Mouse (Mus musculus): ENCODE measurements at regions not wholly inside any gene's neighbourhood (a gene's known extent, or its start where the extent isn't known, plus 50 kb on each side); places are given as distances from the start of the nearest gene placed in this dataset.

- DNase-seq (ENCODE audit: low spot score in 2 of 2), result no peak
- intact Hi-C loops (cut with DNase I), result no loop called here
These were observed 356.6 kb downstream of the Smarca1 start for GRCm38 (mm10) chrX:47536130-47536529.

- intact Hi-C loops (cut with DNase I), result no loop called here
- no peak for DNase-seq (ENCODE audit: low spot score in 2 of 2)
These were observed 397.7 kb downstream of the Smarca1 start for GRCm38 (mm10) chrX:47495056-47495455.

DNA sequence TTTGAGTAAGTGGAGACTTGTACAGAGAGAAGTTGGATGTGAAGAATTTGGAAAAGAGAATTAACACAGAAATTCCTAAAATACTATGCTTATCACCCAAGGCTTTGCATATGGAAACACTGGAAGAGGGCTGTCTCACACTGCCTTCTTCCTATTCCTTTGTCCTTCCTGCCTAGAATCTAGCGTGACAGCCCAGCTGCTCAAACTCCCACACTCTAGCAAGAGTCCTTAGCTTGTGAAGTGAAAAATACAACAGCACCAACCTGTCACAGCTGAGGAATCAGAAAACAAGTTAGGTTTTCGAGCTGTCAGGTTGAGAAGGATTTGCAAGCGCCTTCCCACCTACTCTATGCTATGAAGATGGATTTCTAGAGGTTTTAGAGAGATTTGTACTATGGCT, 410.0 kb downstream of the Smarca1 start:
- DNase-seq (ENCODE audit: low spot score in 2 of 2), result peak; percentile 12 to 14
- intact Hi-C loops (cut with DNase I), result no loop called here

GRCm38 (mm10) chrX:47478226-47478625, 414.5 kb downstream of the Smarca1 start:
- DNase-seq (ENCODE audit: low spot score in 2 of 2), result no peak
- intact Hi-C loops (cut with DNase I), result no loop called here

DNA sequence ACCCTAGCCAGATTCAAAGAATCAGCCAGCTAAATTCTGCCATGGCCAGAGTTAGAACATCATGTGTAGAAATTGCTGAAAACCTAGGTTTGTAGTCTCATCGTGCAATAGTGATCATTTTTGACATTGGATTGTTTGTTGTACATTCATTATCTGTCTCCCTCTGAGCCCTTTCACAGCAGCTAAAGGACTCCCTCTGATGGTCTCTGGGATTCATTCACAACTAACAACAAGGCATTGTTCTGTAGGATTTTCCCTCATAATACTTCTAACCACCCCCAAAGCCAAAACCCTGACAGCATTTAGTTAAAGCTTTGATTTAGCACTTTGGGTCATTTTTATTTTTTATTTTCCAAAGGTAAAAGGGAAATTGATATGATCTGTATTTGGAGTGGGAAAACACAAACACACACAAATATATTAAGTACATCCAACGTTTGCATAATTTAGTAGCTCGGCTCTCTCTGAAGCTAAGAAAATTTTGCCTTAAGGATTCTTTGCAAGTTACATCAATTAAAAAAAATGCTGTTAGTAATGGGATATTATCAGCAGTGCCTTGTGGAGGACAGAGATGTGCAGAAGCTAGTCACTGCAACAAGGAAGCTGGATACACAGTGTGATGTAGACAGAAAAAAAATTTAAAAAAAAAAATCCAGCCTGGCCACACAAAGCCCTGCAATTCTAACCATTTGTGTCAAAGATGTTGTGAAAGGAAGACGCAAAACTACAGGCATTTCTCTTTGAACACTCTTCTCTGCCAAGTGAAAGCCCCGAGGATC, 425.9 kb downstream of the Smarca1 start:
- intact Hi-C loops (cut with DNase I), result no loop called here

GRCm38 (mm10) chrX:47461660-47462490, 430.9 kb downstream of the Smarca1 start:
- intact Hi-C loops (cut with DNase I), result no loop called here
- DNase-seq (ENCODE audit: low spot score in 2 of 2), result no peak

More for the DNA sequence above, 425.9 kb downstream of the Smarca1 start:
- DNase-seq (ENCODE audit: low spot score in 2 of 2), result no peak

All from left cerebral cortex, postnatal 36 days (tissue).